Mouse (Mus musculus): ENCODE data around the gene Sdf4. TPM values are rescaled to one million over a fixed set of nuclear protein-coding genes. Genes with fewer than 3 reads are reported as not detected.

Gene Sdf4
- total and polyA plus RNA-seq, 3 experiments, result 111 to 117 TPM; not detected in 1

DNA sequence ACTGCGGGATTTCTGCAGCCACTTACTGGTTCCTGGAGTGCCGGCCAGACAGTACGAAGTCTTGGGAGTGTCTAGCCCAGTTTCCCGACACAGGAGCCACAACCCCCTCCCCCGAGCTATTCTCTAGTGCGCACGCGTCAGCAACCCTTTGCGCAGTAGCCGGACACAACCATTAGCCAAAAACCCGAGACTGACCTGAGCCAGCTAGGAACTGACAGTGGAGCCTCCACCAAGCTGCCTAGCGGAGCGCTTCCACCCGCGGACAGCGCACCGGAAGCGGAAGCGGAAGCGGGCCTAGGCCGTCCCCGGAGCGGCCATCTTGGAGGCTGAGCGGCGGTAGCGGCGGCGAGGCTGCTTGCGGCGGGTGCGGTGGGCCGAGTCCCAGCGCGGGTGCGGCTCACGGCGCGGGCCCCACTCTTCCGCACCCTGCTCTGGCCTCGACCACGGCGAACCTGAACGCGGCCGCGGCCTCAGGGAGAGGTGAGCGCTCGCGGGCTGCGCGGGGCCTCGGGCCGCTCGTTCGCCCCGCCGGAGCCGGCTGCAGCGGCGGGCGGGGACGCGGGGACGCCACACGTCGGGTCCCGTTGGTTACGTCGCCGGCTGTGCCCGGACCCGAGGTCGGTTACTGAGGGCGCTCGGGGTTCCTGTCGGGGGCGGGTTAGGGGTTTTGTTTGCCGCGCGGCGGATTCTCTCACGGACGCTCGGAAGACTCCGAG, 49.0 kb upstream of the Sdf4 start, which contains the start of gene Ube2j2 (continued):
- TF ChIP-seq CTCF (IDR thresholded peaks at IDR 0.05 in 2 of 3, conservative IDR thresholded peaks at IDR 0.05 in 1 of 3; ENCODE audit: control insufficient read depth in 1 of 3, insufficient read depth in 1 of 3, low read depth in 2 of 3, low read length in 3 of 3, poor library complexity in 1 of 3, severe bottlenecking in 1 of 3), result 0 out of 6 replicates have a peak, but pooled peaks of 1 of the 3 experiments have one; percentile 15
- TF ChIP-seq GATA1 (IDR thresholded peaks at IDR 0.05; ENCODE audit: low read depth, low read length), result no peak
- peak; percentile 80 for TF ChIP-seq NELFE (IDR thresholded peaks at IDR 0.05; ENCODE audit: low read depth, low read length)
- TF ChIP-seq SMC3 (IDR thresholded peaks at IDR 0.05; ENCODE audit: low read depth, low read length), result no peak; the same call in 1 of the 2 replicates
- TF ChIP-seq MEF2A (IDR thresholded peaks at IDR 0.05; ENCODE audit: extremely low read depth, insufficient replicate concordance, low read depth, low read length, poor library complexity, severe bottlenecking), result 0 out of 2 replicates have a peak, but pooled peaks have one; percentile 55
- peak; percentile 75; the same call in 1 of the 2 replicates for TF ChIP-seq RCOR1 (IDR thresholded peaks at IDR 0.05; ENCODE audit: low read depth, low read length)
- no peak for TF ChIP-seq TAL1 (IDR thresholded peaks at IDR 0.05; ENCODE audit: low read length)
- peak; percentile 36; the same call in 1 of the 2 replicates for TF ChIP-seq GABPA (IDR thresholded peaks at IDR 0.05; ENCODE audit: low read depth, low read length)
- TF ChIP-seq USF1 (IDR thresholded peaks at IDR 0.05; ENCODE audit: low read depth, low read length), result no peak
- no peak for TF ChIP-seq E2F4 (IDR thresholded peaks at IDR 0.05; ENCODE audit: borderline replicate concordance, low read depth, low read length)
- TF ChIP-seq HCFC1 (IDR thresholded peaks at IDR 0.05; ENCODE audit: low read depth, low read length), result peak; percentile 96
- no peak for TF ChIP-seq CHD1 (IDR thresholded peaks at IDR 0.05; ENCODE audit: low read depth, low read length)
- no peak for TF ChIP-seq USF2 (IDR thresholded peaks at IDR 0.05; ENCODE audit: borderline replicate concordance in 1 of 2, insufficient read depth in 1 of 2, low read depth in 1 of 2, low read length in 2 of 2)
- peak; percentile 92 for TF ChIP-seq ELF1 (IDR thresholded peaks at IDR 0.05; ENCODE audit: low read depth, low read length)
- peak; percentile 70; the same call in 1 of the 2 replicates for TF ChIP-seq MAX (IDR thresholded peaks at IDR 0.05; ENCODE audit: low read length)

DNA sequence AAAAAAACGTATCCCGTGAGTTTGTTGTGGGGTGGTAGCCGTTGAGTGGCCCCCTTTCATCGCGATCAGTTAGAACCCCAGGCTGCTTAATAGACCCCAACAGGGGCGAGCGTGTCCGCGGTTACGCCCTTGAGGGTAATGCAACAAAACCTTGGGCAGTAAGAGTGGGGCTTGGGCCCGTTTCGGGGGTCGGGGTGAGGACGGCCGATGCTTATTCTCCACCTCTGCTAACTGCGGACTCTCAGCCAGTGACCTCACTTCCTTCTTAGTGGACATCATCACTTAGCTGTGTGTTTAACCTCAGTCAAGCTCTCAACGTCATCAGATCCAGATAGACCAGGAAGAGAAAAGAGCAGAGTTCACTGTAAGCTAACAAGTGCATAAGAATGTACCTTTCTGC, 48.4 kb upstream of the Sdf4 start:
- 0 out of 2 replicates have a peak, but pooled peaks have one; percentile 32 for TF ChIP-seq GATA1 (IDR thresholded peaks at IDR 0.05; ENCODE audit: low read depth, low read length)
- no peak for TF ChIP-seq ELF1 (IDR thresholded peaks at IDR 0.05; ENCODE audit: low read depth, low read length)
- peak; percentile 52 for DNase-seq (ENCODE audit: low read depth, low spot score)
- Histone ChIP-seq H3K9ac (ENCODE audit: control insufficient read depth, low read depth, low read length, poor library complexity, severe bottlenecking) (peak overlapping the region; percentile 94), H3K4me1 (ENCODE audit: control insufficient read depth in 1 of 2, insufficient read depth in 2 of 2, low read length in 2 of 2) (peaks cover 3 to 11% of the 10 kb centered on the region in 2 experiments; a peak in 2 of 4 replicates), H3K4me3 (ENCODE audit: control insufficient read depth in 1 of 2, insufficient read depth in 1 of 2, low read depth in 2 of 2, low read length in 2 of 2) (peak overlapping the region; percentile 82 to 88), H3K9me3 (replicated peaks; ENCODE audit: insufficient read depth, low read length) (no peaks in the 10 kb centered on the region), H3K27me3 (ENCODE audit: control insufficient read depth in 1 of 2, insufficient read depth in 2 of 2, low read length in 2 of 2) (no peaks in the 10 kb centered on the region), H3K79me2 (ENCODE audit: control insufficient read depth, insufficient read depth, low read length, poor library complexity) (peaks cover 50% of the 10 kb centered on the region), H3K27ac (ENCODE audit: control insufficient read depth, low read depth, low read length) (peak overlapping the region; percentile 32), H3K36me3 (ENCODE audit: control insufficient read depth in 1 of 2, insufficient read depth in 2 of 2, low read length in 2 of 2) (peaks cover 9 to 12% of the 10 kb centered on the region in 2 experiments)

DNA sequence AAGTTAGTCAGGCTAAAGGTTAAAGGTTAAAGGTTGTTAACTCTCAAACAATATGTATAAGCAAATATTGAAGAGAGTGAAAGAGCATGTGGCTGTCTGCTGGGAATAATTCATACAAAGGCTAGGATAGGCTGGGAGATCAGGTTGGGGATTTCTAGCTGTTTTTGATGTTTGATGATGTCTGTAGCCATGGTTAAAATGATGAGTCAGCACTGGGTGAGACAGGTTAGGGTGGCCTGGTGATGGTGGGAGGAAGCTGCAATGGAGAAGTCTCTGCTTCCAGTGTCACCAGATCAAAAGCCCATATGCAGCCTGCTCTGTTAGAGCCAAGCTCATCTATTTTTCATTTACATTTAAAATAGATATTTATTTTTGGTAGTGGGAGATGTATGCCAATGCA, 45.6 kb upstream of the Sdf4 start:
- Histone ChIP-seq H3K4me3 (ENCODE audit: control insufficient read depth in 1 of 2, insufficient read depth in 1 of 2, low read depth in 2 of 2, low read length in 2 of 2) (no peak overlapping the region), H3K9ac (ENCODE audit: control insufficient read depth, low read depth, low read length, poor library complexity, severe bottlenecking) (no peak overlapping the region), H3K4me1 (ENCODE audit: control insufficient read depth in 1 of 2, insufficient read depth in 2 of 2, low read length in 2 of 2) (peaks cover 3 to 11% of the 10 kb centered on the region in 2 experiments; a peak in 2 of 4 replicates), H3K27ac (ENCODE audit: control insufficient read depth, low read depth, low read length) (no peak overlapping the region), H3K79me2 (ENCODE audit: control insufficient read depth, insufficient read depth, low read length, poor library complexity) (peaks cover 52% of the 10 kb centered on the region), H3K9me3 (replicated peaks; ENCODE audit: insufficient read depth, low read length) (no peaks in the 10 kb centered on the region), H3K36me3 (ENCODE audit: control insufficient read depth in 1 of 2, insufficient read depth in 2 of 2, low read length in 2 of 2) (peaks cover 12 to 25% of the 10 kb centered on the region in 2 experiments), H3K27me3 (ENCODE audit: control insufficient read depth in 1 of 2, insufficient read depth in 2 of 2, low read length in 2 of 2) (no peaks in the 10 kb centered on the region)
- no peak for TF ChIP-seq RAD21 (IDR thresholded peaks at IDR 0.05; ENCODE audit: low read depth, low read length)
- TF ChIP-seq UBTF (IDR thresholded peaks at IDR 0.05; ENCODE audit: borderline replicate concordance, insufficient read depth, low read depth, low read length), result no peak
- TF ChIP-seq ZC3H11A (IDR thresholded peaks at IDR 0.05; ENCODE audit: low read depth, low read length), result no peak
- no peak for TF ChIP-seq POLR2A (IDR thresholded peaks at IDR 0.05; ENCODE audit: control insufficient read depth in 1 of 2, insufficient read depth in 1 of 2, low read depth in 1 of 2, low read length in 2 of 2, poor library complexity in 1 of 2)
- TF ChIP-seq ZNF384 (IDR thresholded peaks at IDR 0.05; ENCODE audit: low read depth, low read length), result no peak
- no peak for TF ChIP-seq MEF2A (IDR thresholded peaks at IDR 0.05; ENCODE audit: extremely low read depth, insufficient replicate concordance, low read depth, low read length, poor library complexity, severe bottlenecking)
- TF ChIP-seq USF1 (IDR thresholded peaks at IDR 0.05; ENCODE audit: low read depth, low read length), result no peak
- no peak for TF ChIP-seq MAFK (IDR thresholded peaks at IDR 0.05; ENCODE audit: borderline replicate concordance, low read depth, low read length)
- TF ChIP-seq RCOR1 (IDR thresholded peaks at IDR 0.05; ENCODE audit: low read depth, low read length), result no peak
- no peak for TF ChIP-seq USF2 (IDR thresholded peaks at IDR 0.05; ENCODE audit: borderline replicate concordance in 1 of 2, insufficient read depth in 1 of 2, low read depth in 1 of 2, low read length in 2 of 2)
- no peak for TF ChIP-seq TBP (IDR thresholded peaks at IDR 0.05; ENCODE audit: low read depth, low read length)
- no peak for DNase-seq (ENCODE audit: low read depth, low spot score)

All from MEL (cell line).